Mouse (Mus musculus): ENCODE measurements at regions not wholly inside any gene's neighbourhood (a gene's known extent, or its start where the extent isn't known, plus 50 kb on each side); places are given as distances from the start of the nearest gene placed in this dataset.
A peak's percentile ranks its signal among the peaks of the same experiment; 100 is the strongest.

DNA sequence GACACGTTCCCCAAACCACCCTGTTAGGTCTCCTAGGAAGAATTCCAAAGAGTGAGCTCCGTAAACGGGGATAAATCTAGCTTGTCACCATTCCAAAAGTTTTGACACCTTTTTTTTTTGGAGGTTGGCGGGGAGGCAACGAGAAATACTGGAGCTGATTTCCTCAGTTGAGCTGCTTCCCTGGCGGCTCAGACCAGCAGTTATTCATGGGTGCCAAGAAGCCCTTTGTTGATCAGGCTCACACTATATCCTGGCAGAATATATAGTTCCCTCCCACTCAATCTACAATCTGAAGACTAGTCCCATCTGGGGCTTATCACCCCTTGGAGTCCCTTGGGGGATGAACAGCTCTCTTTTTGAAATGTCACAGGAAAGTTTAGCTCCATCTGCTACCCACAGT is 77.5 kb upstream of the Tiam2 start:
- DNase-seq (ENCODE audit: low spot score) (peak; percentile 94), ATAC-seq (peak; percentile 90)
- Histone ChIP-seq H3K9me3 (replicated peaks; ENCODE audit: control insufficient read depth, low read length) (no peaks in the 10 kb centered on the region), H3K9ac (ENCODE audit: low read length) (no peak overlapping the region), H3K4me1 (ENCODE audit: control insufficient read depth, insufficient read depth, low read length) (peaks cover 58% of the 10 kb centered on the region), H3K4me3 (ENCODE audit: low read depth, low read length) (no peak overlapping the region), H3K36me3 (ENCODE audit: control insufficient read depth, insufficient read depth, low read length) (0 out of 2 replicates have a peak, but pooled peaks cover 4% of the 10 kb centered on the region), H3K4me2 (ENCODE audit: low read length) (no peak overlapping the region), H3K27ac (ENCODE audit: low read depth, low read length) (peak overlapping the region; percentile 91), H3K27me3 (replicated peaks; ENCODE audit: control insufficient read depth, insufficient read depth, low read length) (no peaks in the 10 kb centered on the region)
- WGBS, result 40% methylated on average over 6 of the region's 6 CpGs

DNA sequence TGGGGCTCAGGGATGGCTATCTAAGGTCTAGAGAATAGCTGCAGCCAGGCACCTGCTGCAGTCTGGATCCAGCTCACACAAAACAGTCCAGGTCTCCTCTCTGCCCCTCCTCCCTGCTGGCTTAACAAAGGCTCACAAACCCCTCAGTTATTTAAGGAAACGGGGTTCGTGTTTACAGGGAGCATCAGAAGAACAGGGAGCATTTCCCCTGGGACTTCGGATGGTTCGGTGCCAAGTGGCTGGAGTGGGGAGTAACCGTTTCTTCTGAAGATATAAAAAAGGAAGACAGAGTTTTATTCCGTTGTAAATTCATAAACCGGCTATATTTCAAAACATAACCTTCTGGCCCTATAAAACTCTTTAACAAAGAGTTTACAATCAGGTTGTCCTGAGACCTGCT is 77.1 kb upstream of the Tiam2 start:
- Histone ChIP-seq H3K27ac (ENCODE audit: low read depth, low read length) (peak overlapping the region; percentile 91), H3K36me3 (ENCODE audit: control insufficient read depth, insufficient read depth, low read length) (0 out of 2 replicates have a peak, but pooled peaks cover 4% of the 10 kb centered on the region), H3K4me2 (ENCODE audit: low read length) (no peak overlapping the region), H3K27me3 (replicated peaks; ENCODE audit: control insufficient read depth, insufficient read depth, low read length) (no peaks in the 10 kb centered on the region), H3K4me3 (ENCODE audit: low read depth, low read length) (no peak overlapping the region), H3K9ac (ENCODE audit: low read length) (no peak overlapping the region), H3K9me3 (replicated peaks; ENCODE audit: control insufficient read depth, low read length) (no peaks in the 10 kb centered on the region), H3K4me1 (ENCODE audit: control insufficient read depth, insufficient read depth, low read length) (peaks cover 58% of the 10 kb centered on the region)
- no peak for ATAC-seq
- no peak for DNase-seq (ENCODE audit: low spot score)
- 65% methylated on average over 7 of the region's 7 CpGs for whole genome bisulfite sequencing

- Histone ChIP-seq H3K9ac (ENCODE audit: low read length) (no peak overlapping the region), H3K27me3 (replicated peaks; ENCODE audit: control insufficient read depth, insufficient read depth, low read length) (no peaks in the 10 kb centered on the region), H3K9me3 (replicated peaks; ENCODE audit: control insufficient read depth, low read length) (no peaks in the 10 kb centered on the region), H3K27ac (ENCODE audit: low read depth, low read length) (peak overlapping the region; percentile 91; the same call in 1 of the 2 replicates), H3K4me2 (ENCODE audit: low read length) (no peak overlapping the region), H3K4me1 (ENCODE audit: control insufficient read depth, insufficient read depth, low read length) (peaks cover 49% of the 10 kb centered on the region), H3K4me3 (ENCODE audit: low read depth, low read length) (no peak overlapping the region), H3K36me3 (ENCODE audit: control insufficient read depth, insufficient read depth, low read length) (0 out of 2 replicates have a peak, but pooled peaks cover 4% of the 10 kb centered on the region)
- WGBS, result 61% methylated on average over 4 of the region's 4 CpGs
- peak; percentile 35; the same call in 1 of the 2 replicates for ATAC-seq
- peak; percentile 82 for DNase-seq (ENCODE audit: low spot score)
Measured at GRCm38 (mm10) chr17:3251176-3251575, 75.2 kb upstream of the Tiam2 start.

GRCm38 (mm10) chr17:3251966-3252365 is 74.4 kb upstream of the Tiam2 start:
- DNase-seq (ENCODE audit: low spot score) (no peak), ATAC-seq (no peak)
- WGBS, result 92% methylated on average over 5 of the region's 5 CpGs
- peaks cover 7% of the 10 kb centered on the region; the same call in 1 of the 2 replicates for H3K36me3 ChIP-seq (ENCODE audit: control insufficient read depth, insufficient read depth, low read length)
- peak overlapping the region; percentile 61 for H3K27ac ChIP-seq (ENCODE audit: low read depth, low read length)
- H3K27me3 ChIP-seq (replicated peaks; ENCODE audit: control insufficient read depth, insufficient read depth, low read length), result no peaks in the 10 kb centered on the region
- no peak overlapping the region for H3K9ac ChIP-seq (ENCODE audit: low read length)
- no peaks in the 10 kb centered on the region for H3K9me3 ChIP-seq (replicated peaks; ENCODE audit: control insufficient read depth, low read length)
- H3K4me1 ChIP-seq (ENCODE audit: control insufficient read depth, insufficient read depth, low read length), result peaks cover 43% of the 10 kb centered on the region
- H3K4me2 ChIP-seq (ENCODE audit: low read length), result no peak overlapping the region
- no peak overlapping the region for H3K4me3 ChIP-seq (ENCODE audit: low read depth, low read length)

DNA sequence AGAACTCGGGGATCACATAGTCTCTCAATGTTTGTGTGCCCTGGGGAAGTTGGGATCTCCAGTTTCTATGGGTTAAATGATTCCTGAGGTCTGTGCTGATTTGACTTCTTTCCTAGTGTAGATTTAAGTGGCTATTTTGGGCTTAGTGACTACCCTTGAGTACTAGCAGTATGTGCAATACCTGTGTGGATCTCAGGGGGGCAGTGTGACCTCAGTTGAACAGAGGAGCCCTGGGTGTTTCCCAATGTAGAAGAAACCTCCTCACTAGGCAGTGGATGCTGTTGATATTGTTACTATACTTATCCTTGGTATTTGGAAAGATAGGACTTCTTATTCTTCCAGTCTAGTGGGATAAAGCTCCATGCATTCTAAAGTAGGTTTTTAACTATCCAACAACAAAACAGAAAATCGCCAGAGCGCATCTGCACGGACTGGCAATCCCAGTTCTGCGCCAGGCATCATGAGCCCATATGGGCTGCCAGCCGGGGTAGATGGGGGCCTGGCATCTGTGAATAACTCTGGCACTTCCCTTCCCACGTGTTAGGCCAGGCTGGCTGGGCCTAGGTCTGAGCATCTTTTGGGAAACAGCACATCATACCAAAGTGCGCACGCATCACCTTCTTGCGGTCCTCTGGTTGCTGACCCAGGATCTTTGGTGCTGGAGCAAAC is 72.7 kb upstream of the Tiam2 start:
- peak overlapping the region; percentile 72; the same call in 1 of the 2 replicates for H3K27ac ChIP-seq (ENCODE audit: low read depth, low read length)

DNA sequence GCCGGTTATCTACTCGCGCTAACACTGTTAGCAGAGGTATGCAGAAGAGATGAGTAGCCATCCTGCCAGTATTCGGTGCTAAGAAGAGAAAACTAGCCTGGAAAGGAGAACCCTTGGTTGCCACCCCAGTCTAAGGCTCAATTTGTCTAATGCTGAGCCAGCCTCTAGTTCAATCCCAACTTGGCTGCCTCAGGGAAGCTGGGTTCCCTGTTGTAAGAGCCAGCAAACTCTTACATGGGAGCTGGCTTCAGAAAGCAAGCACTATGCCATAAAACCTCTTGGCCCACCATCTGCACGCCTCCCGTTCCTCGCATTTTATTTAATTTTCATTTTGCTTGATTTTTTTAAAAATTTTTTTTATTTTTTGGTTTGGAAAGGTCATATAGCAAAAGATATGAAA is 69.6 kb upstream of the Tiam2 start:
- peaks cover 11% of the 10 kb centered on the region for H3K4me1 ChIP-seq (ENCODE audit: control insufficient read depth, insufficient read depth, low read length)
- no peak for ATAC-seq

More for the DNA sequence above, 72.7 kb upstream of the Tiam2 start:
- Histone ChIP-seq H3K4me3 (ENCODE audit: low read depth, low read length) (no peak overlapping the region), H3K9ac (ENCODE audit: low read length) (no peak overlapping the region), H3K27me3 (replicated peaks; ENCODE audit: control insufficient read depth, insufficient read depth, low read length) (no peaks in the 10 kb centered on the region), H3K9me3 (replicated peaks; ENCODE audit: control insufficient read depth, low read length) (no peaks in the 10 kb centered on the region), H3K4me1 (ENCODE audit: control insufficient read depth, insufficient read depth, low read length) (peaks cover 32% of the 10 kb centered on the region), H3K36me3 (ENCODE audit: control insufficient read depth, insufficient read depth, low read length) (peaks cover 7% of the 10 kb centered on the region; the same call in 1 of the 2 replicates), H3K4me2 (ENCODE audit: low read length) (no peak overlapping the region)
- 68% methylated on average over 10 of the region's 10 CpGs for WGBS
- peak; percentile 58 for ATAC-seq
- peak; percentile 68 for DNase-seq (ENCODE audit: low spot score)

GRCm38 (mm10) chr17:3258811-3259510 is 67.4 kb upstream of the Tiam2 start:
- peak overlapping the region; percentile 40; the same call in 1 of the 2 replicates for H3K27ac ChIP-seq (ENCODE audit: low read depth, low read length)
- H3K9ac ChIP-seq (ENCODE audit: low read length), result no peak overlapping the region
- no peaks in the 10 kb centered on the region for H3K27me3 ChIP-seq (replicated peaks; ENCODE audit: control insufficient read depth, insufficient read depth, low read length)
- peak; percentile 67 for ATAC-seq
- peaks cover 3% of the 10 kb centered on the region; the same call in 1 of the 2 replicates for H3K36me3 ChIP-seq (ENCODE audit: control insufficient read depth, insufficient read depth, low read length)
- H3K4me3 ChIP-seq (ENCODE audit: low read depth, low read length), result no peak overlapping the region
- no peak overlapping the region for H3K4me2 ChIP-seq (ENCODE audit: low read length)
- WGBS, result 25% methylated on average over 9 of the region's 9 CpGs
- peak; percentile 82 for DNase-seq (ENCODE audit: low spot score)
- peaks cover 8% of the 10 kb centered on the region for H3K4me1 ChIP-seq (ENCODE audit: control insufficient read depth, insufficient read depth, low read length)
- H3K9me3 ChIP-seq (replicated peaks; ENCODE audit: control insufficient read depth, low read length), result no peaks in the 10 kb centered on the region

More for the DNA sequence above, 69.6 kb upstream of the Tiam2 start:
- Histone ChIP-seq H3K27ac (ENCODE audit: low read depth, low read length) (peak overlapping the region; percentile 81), H3K27me3 (replicated peaks; ENCODE audit: control insufficient read depth, insufficient read depth, low read length) (no peaks in the 10 kb centered on the region), H3K4me3 (ENCODE audit: low read depth, low read length) (no peak overlapping the region), H3K9me3 (replicated peaks; ENCODE audit: control insufficient read depth, low read length) (no peaks in the 10 kb centered on the region), H3K36me3 (ENCODE audit: control insufficient read depth, insufficient read depth, low read length) (peaks cover 3% of the 10 kb centered on the region; the same call in 1 of the 2 replicates), H3K4me2 (ENCODE audit: low read length) (no peak overlapping the region), H3K9ac (ENCODE audit: low read length) (no peak overlapping the region)
- 89% methylated on average over 7 of the region's 7 CpGs for WGBS
- peak; percentile 49 for DNase-seq (ENCODE audit: low spot score)

DNA sequence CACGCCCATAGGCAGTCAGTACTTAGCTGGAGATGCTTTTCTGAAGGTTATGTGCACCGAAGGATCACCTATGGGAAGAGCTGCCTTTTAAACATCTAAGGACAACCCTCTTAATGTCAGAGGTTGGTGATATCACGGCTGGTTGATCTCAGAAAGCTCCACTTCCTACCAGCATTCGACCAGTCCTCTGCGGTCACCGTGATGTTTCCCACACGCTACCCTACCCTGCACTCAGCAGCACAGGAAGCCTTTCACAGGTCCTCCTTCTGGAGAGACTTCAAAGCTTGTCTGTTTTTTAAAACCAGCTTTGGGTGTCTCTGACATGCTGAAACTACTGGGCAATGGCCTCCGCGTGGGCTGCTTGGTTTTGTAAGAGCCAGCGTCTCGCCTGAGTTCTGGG is 65.6 kb upstream of the Tiam2 start:
- WGBS, result 91% methylated on average over 11 of the region's 11 CpGs
- ATAC-seq (no peak), DNase-seq (ENCODE audit: low spot score) (no peak)
- Histone ChIP-seq H3K4me1 (ENCODE audit: control insufficient read depth, insufficient read depth, low read length) (peaks cover 8% of the 10 kb centered on the region), H3K9me3 (replicated peaks; ENCODE audit: control insufficient read depth, low read length) (no peaks in the 10 kb centered on the region), H3K4me3 (ENCODE audit: low read depth, low read length) (no peak overlapping the region), H3K36me3 (ENCODE audit: control insufficient read depth, insufficient read depth, low read length) (peaks cover 3% of the 10 kb centered on the region; the same call in 1 of the 2 replicates), H3K9ac (ENCODE audit: low read length) (no peak overlapping the region), H3K27ac (ENCODE audit: low read depth, low read length) (no peak overlapping the region), H3K4me2 (ENCODE audit: low read length) (no peak overlapping the region), H3K27me3 (replicated peaks; ENCODE audit: control insufficient read depth, insufficient read depth, low read length) (no peaks in the 10 kb centered on the region)

Data from forebrain, embryonic 14.5 days (tissue).